Mouse (Mus musculus): ENCODE results near the gene Stard8. TPM values are rescaled to one million over a fixed set of nuclear protein-coding genes. Genes with fewer than 3 reads are reported as not detected.

The Stard8 gene
- total RNA-seq, 2 experiments from 2014 or later: 7.9 to 9.1 TPM

Other genes starting within 250 kb of the Stard8 start
- gene Ophn1, start 112.2 kb upstream of the Stard8 start, total RNA-seq (2021): 10 to 100 TPM; 38.9 to 41.8 TPM
- 10 to 100 TPM; 38.3 to 38.8 TPM for gene Yipf6, start 66.9 kb upstream of the Stard8 start, total RNA-seq (2021)
- 10 to 100 TPM in 1 of 2 experiments, 1 to 10 TPM in 1; 9.0 to 12.6 TPM for gene Efnb1, start 132.9 kb downstream of the Stard8 start, total RNA-seq (2021)

Measured in layer of hippocampus, postnatal 14 days (tissue).